Mouse (Mus musculus) ES-Bruce4 (cell line): ENCODE data around the gene Skp1a.

ENCODE experiments used
- CTCF ChIP-seq: IDR thresholded peaks from one replicate; pipeline ENCODE4 v1.8.1; 2011; ENCODE audit warnings: low read depth, low read length
- EP300 ChIP-seq: IDR thresholded peaks from 2 replicates; pipeline ENCODE4 v1.6.1; 2011; ENCODE audit warnings: low read depth, low read length; ENCODE audit not compliant: insufficient read depth
- POLR2A ChIP-seq: IDR thresholded peaks from one replicate; pipeline ENCODE4 v1.8.1; 2011; ENCODE audit warnings: low read length; ENCODE audit not compliant: insufficient read depth

DNA sequence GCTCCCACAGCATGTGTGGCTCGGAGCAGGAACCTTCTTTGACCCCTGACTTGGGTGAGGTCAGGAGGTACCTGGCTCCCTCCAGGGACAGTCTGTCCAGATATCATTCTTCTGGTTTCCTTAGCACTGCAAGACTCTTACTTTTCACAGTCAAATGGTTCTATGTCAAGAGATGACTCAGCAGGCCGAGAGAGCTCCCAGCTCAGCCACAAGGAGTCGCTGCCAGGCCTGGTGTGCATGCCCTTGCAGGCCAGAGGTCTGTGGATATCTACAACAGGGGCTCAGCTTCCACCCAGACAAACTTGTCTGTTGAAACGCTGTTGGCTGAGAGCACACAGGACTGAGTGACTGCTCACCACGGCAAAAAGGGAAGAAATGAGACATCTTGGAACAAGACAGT is 30.1 kb downstream of the Skp1a start:
- TF ChIP-seq POLR2A, result no peak
- TF ChIP-seq CTCF, result peak; percentile 79
- TF ChIP-seq EP300, result 0 out of 2 replicates have a peak, but pooled peaks have one; percentile 34
